Mouse (Mus musculus) heart, postnatal 36 days (tissue): ENCODE data around the gene Itk. TPM values are rescaled to one million over a fixed set of nuclear protein-coding genes. Genes with fewer than 3 reads are reported as not detected.
"Not testable (repeated sequence)": the region's sequence is repeated elsewhere in the genome, so short reads cannot be mapped to it uniquely, and the experiment has no call there.

Experiments
- DNase-seq, 2 experiments: peaks; one replicate each; pipeline ENCODE4 v3.0.0; 2021 to 2022
- intact Hi-C: fragments of 180-260 bp; cut with DNase I; formaldehyde crosslinking; loops from one replicate; pipeline ENCODE4 v1.15.1; 2025
- total RNA-seq, 2 experiments: library from RNA; stranded (reverse); gene quantifications; 2 replicates each; pipeline ENCODE4 v1.2.3; 2021

The Itk gene
- under 1 TPM; 0.16 to 0.31 TPM for total RNA-seq

- intact Hi-C loops = no loop called here
- no peak for DNase-seq
Observed at GRCm38 (mm10) chr11:46389336-46390117, at the start of gene Itk. Gene Itk (minus strand): TSS chr11:46389515.

- intact Hi-C loops = loop anchor here (5.0 to 10.0 kb wide), 2 partner anchors 495 to 1963 kb away; partner anchors contain the start of genes Lsm11 and Ublcp1
- DNase-seq = peak in 1 of 2 experiments; percentile 15
Observed at GRCm38 (mm10) chr11:46437459-46438000, 48.2 kb upstream of the Itk start.

GRCm38 (mm10) chr11:46436760-46437458, 47.6 kb upstream of the Itk start, which contains the start of gene Med7:
Gene Med7 (plus strand): TSS chr11:46436925.
- intact Hi-C loops = loop anchor here (5.0 to 10.0 kb wide), 2 partner anchors 495 to 1962 kb away; partner anchors contain the start of genes Lsm11 and Ublcp1

GRCm38 (mm10) chr11:46435363-46435762, 46.0 kb upstream of the Itk start:
- intact Hi-C loops = loop anchor here (5.0 to 10.0 kb wide), 2 partner anchors 493 to 1961 kb away; partner anchors contain the start of genes Lsm11 and Ublcp1
- DNase-seq = no peak

More at GRCm38 (mm10) chr11:46436760-46437458, 47.6 kb upstream of the Itk start, which contains the start of gene Med7:
- DNase-seq = peak; percentile 90 to 91

- DNase-seq = peak; percentile 57 to 69
- intact Hi-C loops = loop anchor here (1.0 to 10.0 kb wide), 2 partner anchors 162 to 1956 kb away; partner anchors contain the start of gene Ublcp1
Observed at GRCm38 (mm10) chr11:46431129-46431528, 41.8 kb upstream of the Itk start.

- intact Hi-C loops = loop anchor here (10.0 kb wide), 1 partner anchor 1955 kb away; the partner anchor contains the start of gene Ublcp1
- DNase-seq = no peak
Observed at GRCm38 (mm10) chr11:46430123-46430522, 40.8 kb upstream of the Itk start.

- intact Hi-C loops, DNase-seq: not testable (repeated sequence)
Observed at GRCm38 (mm10) chr11:46428131-46428530, 38.8 kb upstream of the Itk start.

GRCm38 (mm10) chr11:46421086-46421888, 32.0 kb upstream of the Itk start:
- intact Hi-C loops = no loop called here
- no peak for DNase-seq

- intact Hi-C loops = no loop called here
Observed at GRCm38 (mm10) chr11:46418860-46419259, 29.5 kb upstream of the Itk start.

GRCm38 (mm10) chr11:46418438-46418837, 29.1 kb upstream of the Itk start:
- intact Hi-C loops = no loop called here
- no peak for DNase-seq

More at GRCm38 (mm10) chr11:46418860-46419259, 29.5 kb upstream of the Itk start:
- DNase-seq = no peak

GRCm38 (mm10) chr11:46410018-46410563, 20.8 kb upstream of the Itk start:
- intact Hi-C loops = no loop called here
- DNase-seq = no peak

- intact Hi-C loops = no loop called here
- DNase-seq = no peak
Observed at GRCm38 (mm10) chr11:46406721-46407120, 17.4 kb upstream of the Itk start.

GRCm38 (mm10) chr11:46404986-46405385, 15.7 kb upstream of the Itk start:
- DNase-seq = no peak
- intact Hi-C loops = no loop called here

- no peak for DNase-seq
- intact Hi-C loops = no loop called here
Observed at GRCm38 (mm10) chr11:46401555-46401954, 12.2 kb upstream of the Itk start.

- intact Hi-C loops = no loop called here
- no peak for DNase-seq
Observed at GRCm38 (mm10) chr11:46398933-46399383, 9.6 kb upstream of the Itk start.

- intact Hi-C loops = no loop called here
- no peak for DNase-seq
Observed at GRCm38 (mm10) chr11:46398473-46398872, 9.2 kb upstream of the Itk start.

- intact Hi-C loops = no loop called here
- DNase-seq = no peak
Observed at GRCm38 (mm10) chr11:46397900-46398299, 8.6 kb upstream of the Itk start.

GRCm38 (mm10) chr11:46396860-46397179, 7.5 kb upstream of the Itk start:
- intact Hi-C loops = no loop called here
- no peak for DNase-seq

- intact Hi-C loops = no loop called here
- DNase-seq = no peak
Observed at GRCm38 (mm10) chr11:46396167-46396859, 7.0 kb upstream of the Itk start, which contains the start of gene Fam71b. Gene Fam71b (plus strand): TSS chr11:46396559.
